Mouse (Mus musculus) right cerebral cortex, postnatal 36 days (tissue): ENCODE data around the gene Rims4.

ENCODE experiments used
- DNase-seq, 2 experiments: peaks; one replicate each; pipeline ENCODE4 v3.0.0; 2022; ENCODE audit warnings: low spot score in 2 of 2, mixed read lengths in 1 of 2

Gene Rims4

DNA sequence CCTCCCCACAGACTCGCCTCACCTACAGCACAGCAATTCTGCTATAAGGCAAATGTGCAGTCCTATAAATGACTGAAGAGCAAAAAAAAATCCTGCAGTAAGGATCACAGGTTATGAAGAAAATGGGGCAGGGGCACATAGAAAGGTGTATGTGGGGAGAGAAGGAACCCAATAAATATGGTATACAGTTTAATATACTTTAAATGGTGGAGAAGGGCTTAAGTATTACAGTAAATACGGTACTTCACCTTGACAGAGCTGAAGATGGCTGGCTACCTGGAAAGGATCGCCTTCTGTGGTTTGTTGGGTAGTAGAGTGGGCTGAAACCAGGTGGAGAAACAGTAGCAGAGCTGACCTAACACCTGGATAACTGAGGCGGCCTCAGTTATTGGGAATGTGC lies 47.2 kb downstream of the Rims4 start:
- no peak for DNase-seq

GRCm38 (mm10) chr2:163869783-163870182 lies 48.7 kb downstream of the Rims4 start:
- DNase-seq: no peak

- no peak for DNase-seq
Observed at GRCm38 (mm10) chr2:163866061-163866460, 52.4 kb downstream of the Rims4 start.

- no peak for DNase-seq
Observed at GRCm38 (mm10) chr2:163865311-163865710, 53.2 kb downstream of the Rims4 start.

GRCm38 (mm10) chr2:163858254-163858947 lies 60.1 kb downstream of the Rims4 start:
- DNase-seq: peak in 1 of 2 experiments; percentile 43

DNA sequence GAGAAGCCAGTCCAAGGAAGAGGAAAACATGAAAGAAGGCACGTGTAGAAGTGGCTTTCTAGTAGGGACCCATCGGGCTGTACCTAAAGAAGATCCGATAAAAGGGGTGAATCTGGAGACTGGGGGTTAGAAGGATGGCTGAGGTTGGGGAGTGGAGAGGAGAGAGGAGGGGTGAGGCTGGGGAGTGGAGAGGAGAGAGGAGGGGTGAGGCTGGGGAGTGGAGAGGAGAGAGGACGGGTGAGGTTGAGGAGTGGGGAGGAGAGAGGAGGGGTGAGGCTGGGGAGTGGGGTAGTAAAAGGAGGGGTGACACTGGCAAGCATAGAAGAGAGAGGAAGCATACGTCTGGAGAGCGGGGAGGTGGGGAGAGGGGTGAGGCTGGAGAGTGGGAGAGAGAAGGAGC lies 61.2 kb downstream of the Rims4 start:
- DNase-seq: no peak

DNA sequence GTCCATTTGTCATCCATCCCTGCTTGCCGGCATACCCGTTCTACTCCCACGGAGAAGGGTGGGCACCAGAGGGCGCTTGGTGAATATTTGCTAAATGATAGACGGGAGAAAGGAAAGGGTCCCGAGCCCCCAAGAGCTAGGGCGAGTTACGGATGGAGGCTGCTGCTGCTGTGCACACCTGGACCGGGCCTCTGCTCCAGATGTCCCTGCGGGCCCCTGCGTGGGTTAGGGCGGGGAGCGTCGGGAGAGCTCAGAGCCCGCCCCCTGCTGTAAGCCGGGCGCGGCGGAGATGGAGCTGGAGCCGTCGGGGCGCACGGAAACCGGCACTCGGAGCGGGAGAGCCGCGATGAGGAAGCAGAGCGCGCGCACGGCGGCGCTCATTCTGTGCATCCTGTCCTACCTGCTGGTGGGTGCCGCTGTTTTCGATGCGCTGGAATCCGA lies 65.0 kb downstream of the Rims4 start, which contains the start of gene Kcnk15:
Gene Kcnk15, plus strand, starts transcription at position 191 of the 441 bp plus-strand sequence.
- DNase-seq: no peak

GRCm38 (mm10) chr2:163842043-163842442 lies 76.4 kb downstream of the Rims4 start:
- DNase-seq: no peak

DNA sequence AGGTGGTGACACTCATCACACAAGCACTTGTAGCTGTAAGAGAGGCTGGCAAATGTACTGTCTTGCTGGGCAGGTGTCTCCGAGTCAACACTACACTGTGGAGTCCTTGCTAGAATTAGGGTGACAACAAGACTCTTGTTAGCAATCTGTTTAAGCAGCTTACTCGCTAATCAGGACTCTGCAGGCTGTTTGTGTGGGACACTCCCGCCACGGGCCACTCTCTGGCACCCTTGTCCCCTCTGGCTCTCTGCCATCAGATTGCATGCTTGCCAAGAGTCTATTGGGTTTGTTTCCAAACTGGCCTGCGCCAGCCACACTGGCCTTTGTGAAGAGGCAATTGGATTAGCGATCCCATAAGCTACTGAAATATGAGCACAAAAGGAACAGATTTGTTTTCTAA lies 79.0 kb downstream of the Rims4 start:
- DNase-seq: no peak

GRCm38 (mm10) chr2:163838043-163838442 lies 80.4 kb downstream of the Rims4 start:
- peak; percentile 54 to 56 for DNase-seq

DNA sequence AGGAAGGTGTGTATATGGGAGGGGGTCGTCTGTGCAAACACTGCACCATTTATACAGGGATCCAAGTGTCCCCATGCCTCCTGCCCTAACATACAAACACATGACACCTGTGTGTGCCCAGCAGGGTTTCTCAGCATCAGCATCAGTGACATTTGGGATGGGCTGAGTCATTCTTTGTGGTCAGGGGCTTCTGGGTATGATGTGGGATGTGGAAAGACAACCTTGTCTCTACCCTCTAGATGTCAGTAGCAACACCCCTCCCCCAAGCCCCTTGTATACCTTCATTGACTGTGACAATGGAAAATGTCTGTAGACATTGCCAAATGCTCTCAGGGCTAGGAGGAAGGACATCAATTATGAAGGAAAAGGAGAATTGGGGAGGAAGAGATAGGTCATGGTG lies 87.3 kb downstream of the Rims4 start:
- DNase-seq: no peak

DNA sequence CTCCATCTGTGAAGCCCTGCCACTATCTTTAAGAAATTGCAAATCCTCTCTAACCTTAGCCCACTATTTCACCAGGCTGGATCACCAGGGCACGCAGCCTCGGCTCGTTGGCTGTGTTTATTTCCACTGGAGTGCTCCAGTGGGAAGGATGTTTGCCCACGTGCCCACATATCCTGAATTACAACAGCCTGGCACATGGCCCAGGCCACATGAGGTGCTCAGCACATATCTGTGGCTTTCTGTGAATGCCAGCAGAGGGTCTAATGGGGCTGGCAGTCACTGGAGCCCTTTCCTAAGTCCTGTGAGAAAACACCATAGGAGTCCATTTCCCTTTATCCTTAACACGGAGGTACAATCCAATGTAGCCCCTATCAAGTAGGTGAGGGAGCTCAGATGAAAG lies 92.0 kb downstream of the Rims4 start:
- no peak for DNase-seq

GRCm38 (mm10) chr2:163825861-163826260 lies 92.6 kb downstream of the Rims4 start:
- DNase-seq: no peak

DNA sequence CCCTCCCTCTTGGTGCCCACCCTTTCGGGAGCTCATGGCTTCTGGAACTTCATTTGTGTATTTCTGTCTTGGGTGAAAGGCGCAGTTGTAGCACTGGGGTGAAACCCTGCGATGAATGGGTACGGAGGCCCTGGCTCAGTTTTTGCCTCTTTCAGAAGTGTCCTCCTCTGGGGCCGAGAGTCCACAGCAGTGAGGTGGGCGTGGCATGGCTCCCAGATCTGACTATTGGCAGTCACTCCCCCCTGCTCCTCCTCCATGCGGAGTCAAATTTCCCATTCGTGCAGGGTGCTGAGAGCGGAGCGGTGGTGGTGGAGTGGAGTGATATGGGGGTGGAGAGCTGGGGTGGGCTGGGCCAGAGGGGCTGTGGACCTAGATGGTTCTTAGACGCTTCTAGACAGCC lies 94.7 kb downstream of the Rims4 start:
- DNase-seq: no peak

- DNase-seq: no peak
Observed at GRCm38 (mm10) chr2:163823248-163823647, 95.2 kb downstream of the Rims4 start.

DNA sequence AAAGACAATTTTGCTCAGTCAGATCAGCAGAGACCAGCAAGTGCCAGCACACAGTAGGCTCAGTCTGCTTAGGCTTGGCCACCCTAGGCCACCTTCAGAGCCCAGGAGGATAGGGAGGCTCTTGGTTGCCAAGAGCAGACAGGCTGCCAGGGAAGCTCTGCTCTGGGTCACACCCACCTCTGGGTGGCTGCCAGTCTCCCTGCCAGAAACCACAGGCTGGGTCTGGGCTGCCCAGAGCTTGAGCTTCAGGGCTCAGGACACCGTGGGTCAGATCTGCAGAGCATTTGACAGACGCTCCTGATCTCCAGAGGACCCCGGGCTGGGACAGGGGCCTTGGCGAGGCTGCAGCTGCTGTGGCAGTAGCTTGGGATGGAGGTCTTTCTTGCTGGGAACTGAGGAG lies 97.9 kb downstream of the Rims4 start, which contains the start of gene Ccn5:
Gene Ccn5, plus strand, starts transcription at position 255 of the 400 bp plus-strand sequence.
- no peak for DNase-seq

DNA sequence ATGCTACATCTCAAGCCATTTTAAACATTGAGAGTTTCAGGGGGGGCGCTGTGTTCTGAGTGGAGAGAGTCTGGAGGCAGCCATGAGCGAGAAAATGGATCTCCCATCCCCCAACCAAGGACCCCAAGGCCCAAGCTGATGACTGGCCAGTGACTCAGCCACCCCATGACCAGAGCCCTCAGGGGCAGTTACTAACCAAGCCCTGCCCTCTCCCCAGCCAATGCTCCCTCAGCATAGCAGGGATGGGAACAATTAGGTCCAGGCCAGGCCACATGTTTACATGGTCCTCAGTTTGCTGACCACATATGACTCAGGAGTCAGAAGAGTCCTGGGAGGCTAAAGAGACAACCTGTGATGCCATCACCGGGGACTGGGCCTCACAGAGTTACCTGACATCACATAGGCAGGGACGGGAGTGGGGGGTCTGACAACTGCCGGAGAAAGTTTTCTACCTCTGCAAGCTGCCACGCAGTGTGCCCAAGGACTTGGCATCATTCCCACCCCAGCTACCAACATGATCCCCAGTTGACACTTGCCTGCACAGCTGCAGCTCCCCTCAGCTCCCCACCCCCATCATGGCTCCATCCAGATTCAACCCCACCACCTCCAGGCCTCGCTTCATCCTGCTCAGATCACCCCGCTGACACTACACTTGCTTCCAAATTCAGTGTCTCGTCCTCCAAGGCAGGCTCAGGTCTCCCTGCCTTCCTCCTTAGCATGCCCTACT lies 103.6 kb downstream of the Rims4 start:
- DNase-seq: no peak

- no peak for DNase-seq
Observed at GRCm38 (mm10) chr2:163813077-163813476, 105.4 kb downstream of the Rims4 start.
